Mouse (Mus musculus) thymus, postnatal 25 days (tissue): Measurements from ENCODE around the gene Hsph1.

ENCODE experiments used
- DNase-seq: peaks from one replicate; pipeline ENCODE4 v3.0.0; 2022

The Hsph1 gene

DNA sequence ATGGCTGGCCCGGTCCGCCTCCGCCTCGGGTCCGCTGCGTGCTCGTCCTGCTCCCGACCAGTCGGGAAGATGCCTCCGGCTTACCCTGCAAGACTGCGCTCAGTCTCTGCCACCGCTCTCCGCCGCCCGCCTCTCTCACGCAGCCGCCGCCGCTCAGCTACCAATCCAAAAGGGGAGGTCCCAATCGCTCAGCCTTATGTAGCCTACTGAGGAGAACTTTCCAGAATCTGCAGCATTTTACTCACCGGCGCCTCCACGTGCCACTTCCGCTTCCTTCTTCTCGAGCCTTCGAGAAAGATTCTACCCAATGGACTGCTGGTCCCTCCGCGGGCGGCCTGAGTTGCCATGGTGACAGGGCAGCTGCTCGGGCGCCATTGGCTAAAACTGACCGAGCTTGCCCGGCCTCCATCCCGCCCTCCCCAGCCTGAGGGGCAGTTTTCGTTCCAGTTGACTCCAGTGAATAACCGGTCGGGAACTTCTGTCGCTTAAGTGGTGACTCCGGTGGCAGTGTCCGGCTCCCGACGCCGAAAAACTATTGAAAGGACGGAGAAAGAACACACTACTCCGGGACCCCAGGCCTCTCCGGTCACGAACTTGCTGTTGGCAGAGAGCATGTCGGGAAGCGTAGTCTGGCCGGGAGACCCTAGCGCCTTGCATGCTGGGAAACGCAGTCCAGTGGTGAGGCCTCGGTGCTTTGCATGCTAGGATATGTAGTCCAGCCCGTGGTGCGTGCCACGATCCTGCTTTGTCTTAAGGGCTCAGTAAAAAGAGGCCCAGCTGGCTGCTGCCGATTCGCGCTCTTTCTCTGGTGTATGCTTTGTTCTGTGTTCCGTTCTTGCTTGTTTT is at the start of gene Hsph1:
Gene Hsph1, minus strand, starts transcription at position 302 of the 846 bp plus-strand sequence.
- DNase-seq = peak; percentile 96

DNA sequence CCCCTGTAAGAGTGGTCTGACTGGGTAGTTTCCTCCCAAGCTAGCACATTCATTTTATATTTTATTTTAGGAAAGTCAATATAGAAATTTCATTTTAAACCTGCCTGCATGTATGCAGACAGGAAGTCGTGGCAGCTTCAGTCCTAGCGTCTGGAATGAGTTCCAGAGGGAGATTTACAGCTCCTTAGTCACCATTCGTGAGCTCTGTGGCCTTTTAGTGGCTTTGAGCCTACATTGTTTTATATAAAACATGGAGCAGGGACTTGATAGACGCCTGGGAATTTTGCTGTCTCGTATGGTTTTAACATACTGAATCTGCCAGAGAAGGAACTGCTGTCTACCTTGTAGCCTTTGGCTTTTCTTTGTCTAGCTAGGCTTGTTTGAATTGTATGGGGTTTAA is 44.8 kb upstream of the Hsph1 start:
- DNase-seq = no peak

DNA sequence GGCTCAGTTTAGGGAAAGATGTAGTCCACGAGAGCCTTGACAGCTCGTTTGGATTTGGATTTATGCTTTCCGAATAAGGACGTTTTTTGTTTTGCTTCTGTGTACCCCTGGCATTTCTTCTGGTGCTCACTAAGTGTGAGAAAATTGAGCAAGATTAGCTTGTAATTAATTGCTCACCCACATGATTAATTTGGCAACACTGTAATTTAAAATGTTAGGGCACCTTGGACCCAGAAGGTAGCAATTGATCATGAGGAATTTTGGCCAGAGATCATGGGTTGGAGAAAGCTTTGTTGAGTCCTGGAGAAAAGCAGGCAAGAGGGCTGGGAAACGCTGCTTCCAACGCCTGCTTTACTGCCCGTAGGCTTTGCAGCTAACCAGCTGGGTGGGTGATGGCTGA is 43.7 kb upstream of the Hsph1 start:
- DNase-seq = no peak

DNA sequence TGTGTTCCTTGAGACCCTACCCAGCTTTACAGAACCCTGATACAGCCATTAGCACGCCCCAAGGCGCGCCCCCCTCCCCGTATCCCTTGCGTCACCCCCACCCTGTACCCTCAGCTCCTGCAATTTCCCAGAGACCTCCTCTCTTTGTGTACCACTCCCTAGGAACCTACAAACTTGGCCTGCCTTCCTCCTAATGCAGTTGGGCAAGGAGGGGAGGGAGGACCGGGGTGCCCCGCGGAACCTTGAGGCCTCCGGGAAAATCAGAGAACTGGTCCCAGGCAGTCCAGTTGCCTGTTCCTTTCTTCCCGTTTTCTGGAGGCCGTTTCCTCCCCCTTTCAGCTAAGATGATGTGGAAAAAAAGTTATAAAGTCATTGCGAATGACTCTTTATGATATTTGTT is 43.2 kb upstream of the Hsph1 start:
- no peak for DNase-seq

DNA sequence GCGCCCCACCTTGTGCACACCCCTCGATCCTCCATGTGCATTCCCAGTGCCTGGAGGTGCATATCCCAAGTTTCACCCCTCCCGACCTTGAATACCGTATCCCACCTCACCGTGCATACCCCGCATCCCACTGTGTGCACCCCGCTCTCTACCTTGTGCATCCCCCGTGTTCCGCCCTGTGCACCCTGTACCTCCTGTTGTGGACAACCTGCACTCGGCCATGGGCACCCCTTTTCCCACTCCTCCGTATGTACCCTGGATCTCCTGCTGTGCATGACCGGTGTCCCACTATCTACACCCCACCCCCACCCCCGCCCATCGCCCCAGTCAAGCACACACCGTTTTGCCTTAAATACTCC is 42.8 kb upstream of the Hsph1 start:
- no peak for DNase-seq

DNA sequence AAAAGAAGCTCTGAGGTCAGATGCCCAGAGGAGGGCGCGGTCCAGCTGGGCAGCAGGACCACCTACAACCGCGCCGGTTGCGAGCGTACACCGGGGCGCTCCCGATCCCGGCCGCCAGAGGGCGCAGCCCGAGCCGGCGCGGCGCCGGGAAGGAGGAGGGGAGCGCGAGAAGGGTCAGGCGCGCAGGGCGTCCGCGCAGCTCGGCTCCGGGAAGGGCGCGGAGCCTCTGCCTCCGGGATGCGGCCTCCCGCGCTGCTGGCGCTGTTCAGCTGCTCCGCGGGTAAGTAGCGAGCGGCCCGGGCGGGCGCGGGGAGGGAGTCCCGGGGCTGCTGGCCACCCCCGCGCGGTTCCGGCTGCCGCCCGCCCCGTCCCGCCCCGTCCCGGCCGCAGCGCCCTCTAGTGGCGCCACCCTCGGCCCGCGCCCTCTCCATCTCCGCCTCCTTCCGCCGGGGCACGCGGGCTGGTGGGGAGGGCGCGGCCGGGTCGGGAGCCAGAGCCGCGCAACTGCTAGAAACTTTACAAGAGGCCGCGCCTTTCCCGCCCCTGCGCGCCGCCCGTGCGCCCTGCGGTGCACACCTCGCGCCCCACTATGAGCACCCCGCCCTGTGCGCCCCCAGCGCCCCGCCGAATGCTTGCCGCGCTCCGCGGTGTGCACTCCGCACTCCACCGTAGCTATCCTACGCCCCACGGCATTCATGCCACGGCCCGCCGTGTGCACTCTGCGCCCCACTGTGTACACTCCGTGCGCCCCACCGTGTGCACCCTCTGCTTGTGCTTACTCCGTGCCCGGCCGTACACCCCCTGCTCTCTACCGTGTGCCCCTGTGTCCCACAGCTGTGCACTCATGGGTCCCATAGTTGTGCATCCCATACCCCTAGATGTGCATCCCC is 42.2 kb upstream of the Hsph1 start, which contains the start of gene B3glct:
Gene B3glct, plus strand, starts transcription at position 131 of the 890 bp plus-strand sequence.
- DNase-seq = peak; percentile 92

DNA sequence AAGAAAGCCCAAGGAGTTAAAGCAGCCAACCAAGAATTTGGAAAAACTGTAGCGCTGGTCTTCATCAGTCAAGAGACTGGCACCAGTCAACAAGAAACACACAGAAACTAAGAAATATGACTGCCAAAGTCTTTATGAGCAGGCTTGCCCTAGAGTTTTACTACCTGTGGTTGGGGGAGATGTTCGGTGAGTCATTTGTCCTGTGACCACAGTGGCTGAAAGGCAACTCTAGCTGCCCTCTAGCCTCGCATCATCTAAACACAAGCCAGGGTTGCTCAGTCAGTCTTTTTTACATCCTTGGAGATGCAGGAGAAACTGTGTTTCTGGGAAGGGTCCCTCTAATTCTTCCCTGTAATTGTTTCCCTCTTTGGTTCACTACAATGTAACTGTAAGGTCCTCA is 41.0 kb upstream of the Hsph1 start:
- no peak for DNase-seq

DNA sequence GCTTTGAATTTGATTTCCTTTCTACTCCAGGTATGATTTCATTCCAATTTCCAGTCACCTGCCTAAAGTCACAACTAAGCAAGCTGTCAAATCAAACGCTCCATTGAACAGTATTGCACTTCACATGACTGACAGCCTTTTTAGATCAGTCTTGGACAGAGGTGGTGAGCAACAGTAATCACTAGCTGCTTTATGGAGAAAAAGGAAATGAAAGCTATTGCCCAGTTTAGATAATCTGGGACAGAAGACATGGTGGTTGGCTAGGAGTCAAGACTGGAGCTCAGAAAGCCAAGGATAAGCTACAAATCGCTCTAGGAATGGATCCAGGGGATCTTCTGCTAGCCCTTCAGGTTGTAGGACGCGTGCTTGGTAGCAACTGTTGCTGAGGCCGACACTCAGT is 27.2 kb upstream of the Hsph1 start:
- DNase-seq = no peak

DNA sequence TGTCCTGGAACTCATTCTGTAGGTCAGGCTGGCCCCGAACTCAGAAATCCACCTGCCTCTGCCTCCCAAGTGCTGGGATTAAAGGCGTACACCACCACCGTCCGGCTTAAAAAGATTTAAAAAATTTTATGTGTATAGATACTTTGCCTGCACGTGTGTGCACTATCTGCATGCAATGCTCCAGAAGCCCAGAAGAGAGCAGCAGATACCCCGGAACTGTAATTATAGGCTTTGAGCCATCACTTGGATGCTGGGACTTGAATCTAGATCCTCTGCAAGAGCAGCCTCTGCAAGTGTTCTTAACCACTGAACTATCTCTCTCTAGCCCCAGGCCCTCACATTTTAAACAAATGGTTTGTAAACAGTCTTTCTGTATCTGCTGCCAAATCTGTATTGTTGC is 26.8 kb upstream of the Hsph1 start:
- no peak for DNase-seq

DNA sequence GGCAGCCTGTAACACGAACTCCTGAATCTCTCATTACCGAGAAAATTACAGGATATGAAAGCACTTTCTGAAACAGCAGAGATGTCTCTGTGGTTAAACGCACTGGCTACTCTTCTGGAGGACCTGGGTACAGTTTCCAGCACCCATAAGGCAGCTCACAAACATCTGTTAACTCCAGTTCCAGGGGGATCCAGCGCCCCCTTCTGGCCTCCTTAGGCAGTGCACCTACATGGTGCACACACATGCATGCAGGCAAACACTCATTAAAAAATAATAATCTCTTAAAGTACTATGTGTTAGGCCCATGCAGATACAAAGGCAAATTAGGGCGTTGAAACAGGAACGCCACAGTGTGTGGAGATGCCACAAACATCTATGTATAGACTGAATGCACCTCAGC is 25.3 kb upstream of the Hsph1 start:
- no peak for DNase-seq

DNA sequence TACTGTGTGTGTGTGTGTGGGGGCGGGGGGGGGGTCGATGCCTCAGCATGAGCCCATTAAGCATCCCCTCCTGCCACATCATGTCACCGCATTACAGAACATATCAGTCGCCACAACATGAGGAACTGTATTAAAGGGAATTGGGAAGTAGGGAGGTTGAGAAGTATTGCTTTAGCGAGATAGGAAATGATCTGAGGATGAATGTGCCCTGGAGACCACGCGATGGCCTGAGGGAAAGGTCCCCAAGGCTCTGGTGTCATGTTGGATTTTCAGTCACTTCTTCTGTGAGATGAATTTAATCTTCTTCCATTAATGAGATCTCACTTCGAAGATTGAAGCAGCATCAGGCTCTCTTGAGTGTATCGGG is 23.2 kb upstream of the Hsph1 start:
- no peak for DNase-seq

DNA sequence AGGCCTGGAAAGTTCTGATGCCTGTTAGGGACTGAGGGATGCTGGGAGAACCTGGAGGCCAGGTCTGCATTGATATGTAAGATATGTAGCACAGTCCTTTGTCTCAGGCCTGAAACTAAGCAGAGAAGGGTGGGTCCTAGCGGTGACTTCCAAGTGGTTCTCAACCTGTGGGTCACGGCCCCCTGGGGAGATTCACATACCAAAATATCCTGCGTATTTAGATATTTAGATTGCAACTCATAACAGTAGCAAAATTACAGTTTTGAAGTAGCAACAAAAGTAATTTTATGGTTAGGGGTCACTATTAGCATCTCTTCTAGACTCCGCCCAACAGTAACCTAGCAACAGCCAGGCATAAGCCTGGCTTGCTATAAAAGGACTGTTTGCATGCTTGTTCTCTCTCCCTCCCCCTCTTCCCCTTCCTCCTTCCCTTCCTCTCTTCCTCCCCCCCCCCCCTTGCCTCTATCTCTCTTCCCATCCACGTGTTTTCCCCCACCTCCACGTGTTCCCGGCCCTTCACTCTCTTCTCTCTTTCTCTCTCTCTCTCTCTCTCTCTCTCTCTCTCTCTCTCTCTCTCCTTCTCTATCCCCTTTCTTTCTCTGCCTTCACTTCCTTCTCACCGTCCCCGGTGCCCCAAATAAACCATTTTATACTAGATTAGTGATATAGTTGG is 22.7 kb upstream of the Hsph1 start:
- DNase-seq = no peak

DNA sequence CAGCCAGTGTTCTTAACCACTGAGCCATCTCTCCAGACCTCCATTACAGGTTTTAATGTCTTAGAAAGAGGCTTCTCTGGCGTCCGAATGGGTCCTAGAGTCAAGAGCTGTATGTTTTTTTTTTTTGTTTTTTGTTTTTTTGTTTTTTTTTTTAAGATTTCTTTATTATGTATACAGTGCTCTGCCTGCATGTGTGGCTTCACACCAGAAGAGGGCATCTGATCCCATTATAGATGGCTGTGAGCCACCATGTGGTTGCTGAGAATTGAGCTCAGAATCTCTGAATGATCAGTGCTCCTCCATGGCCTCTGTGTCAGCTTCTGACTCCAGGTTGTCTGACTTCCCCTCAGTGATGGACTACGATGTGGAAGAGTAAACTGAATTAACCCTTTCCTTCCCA is 21.8 kb upstream of the Hsph1 start:
- no peak for DNase-seq

DNA sequence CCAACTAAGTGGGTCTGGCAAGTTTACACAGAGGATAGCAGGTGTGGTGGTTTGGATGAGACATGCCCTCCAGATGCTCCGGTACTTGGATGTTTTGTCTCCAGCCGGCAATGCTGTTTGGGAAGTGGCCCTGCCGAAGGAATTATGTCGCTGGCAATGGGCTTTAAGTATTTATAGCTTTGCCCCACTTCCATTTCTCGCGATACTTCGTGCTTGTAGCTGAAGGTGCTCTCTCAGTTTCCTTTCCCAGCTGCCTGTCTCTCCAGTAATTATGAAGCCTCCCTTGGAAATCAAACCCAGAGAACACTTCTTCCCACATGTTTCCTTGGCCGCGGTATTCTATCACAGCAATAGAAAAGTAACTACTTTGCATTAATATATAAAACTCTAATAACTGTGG is 19.5 kb upstream of the Hsph1 start:
- no peak for DNase-seq

DNA sequence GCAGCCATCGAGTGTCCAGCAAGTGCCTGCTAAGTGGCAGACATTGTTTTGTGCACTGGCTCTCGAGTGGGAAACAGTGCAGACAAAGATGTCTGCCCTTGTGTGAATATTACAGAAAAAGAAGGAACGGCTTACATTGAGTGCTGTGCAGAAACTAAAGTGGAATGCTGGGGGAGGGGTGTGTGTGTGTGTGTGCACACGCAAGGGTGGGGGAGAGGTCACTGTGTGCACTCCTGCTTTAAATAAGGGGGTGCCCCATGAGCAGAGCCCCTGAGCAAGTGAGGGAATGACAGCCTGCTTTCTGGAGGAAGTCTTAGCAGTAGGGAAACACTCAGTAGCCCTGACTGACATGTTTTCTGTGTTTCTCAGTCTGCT is 14.0 kb upstream of the Hsph1 start:
- DNase-seq = no peak

DNA sequence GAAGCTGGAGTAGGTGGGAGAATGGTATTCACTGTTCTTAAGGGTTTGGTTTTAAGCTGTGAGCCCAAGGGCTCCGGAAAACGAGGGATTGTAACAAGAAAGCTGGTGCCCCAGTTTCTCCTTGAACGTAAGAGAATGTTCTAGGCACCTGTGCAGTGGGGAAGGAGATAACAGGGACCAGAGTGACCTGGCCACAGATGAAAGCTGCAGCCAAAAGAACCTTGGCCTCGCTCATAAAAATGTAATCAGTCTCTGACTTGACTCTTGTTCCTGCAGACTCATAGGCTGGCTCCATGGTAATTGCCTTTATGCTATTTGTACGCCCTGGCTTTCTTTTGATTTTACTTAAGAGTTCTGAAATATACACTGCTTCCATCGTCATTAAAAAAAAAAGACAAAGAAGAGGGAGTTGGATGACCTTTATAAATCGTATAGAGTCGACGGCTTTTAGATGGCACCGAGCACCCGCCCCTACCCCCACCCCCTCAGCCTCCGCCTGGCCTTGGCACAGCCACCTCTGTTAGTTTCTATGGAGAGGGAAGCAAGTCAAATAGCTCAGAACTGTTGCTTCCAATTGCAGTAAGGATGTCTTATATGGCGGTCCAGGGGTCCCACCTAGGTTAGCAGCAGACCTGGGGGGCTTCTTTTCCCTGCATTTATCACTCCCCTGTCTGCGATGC is 13.5 kb upstream of the Hsph1 start:
- no peak for DNase-seq

DNA sequence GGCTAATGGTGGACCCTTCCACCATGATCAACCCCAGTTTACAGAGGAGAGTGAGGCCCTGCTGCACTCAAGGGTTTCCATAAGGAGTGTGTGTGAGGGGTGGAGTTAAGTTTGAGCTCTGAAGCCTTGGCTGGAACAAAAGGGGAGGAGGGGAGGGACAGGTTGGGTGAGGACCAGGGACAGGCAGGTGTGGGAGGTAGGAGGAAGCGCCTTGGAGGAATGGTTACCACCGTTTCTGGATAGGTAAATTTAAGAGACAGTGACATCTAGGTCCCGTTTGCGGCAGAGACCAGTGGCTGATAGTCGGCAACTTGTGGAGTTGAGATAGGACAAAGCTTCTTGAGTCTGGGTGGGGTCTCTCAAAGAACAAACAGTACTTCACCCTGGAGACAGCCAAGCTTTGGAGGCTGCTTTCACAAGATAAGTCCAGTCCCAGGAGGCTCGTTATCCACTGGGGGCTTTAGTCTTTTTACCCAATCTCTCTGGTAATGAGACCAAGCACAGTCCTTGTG is 12.8 kb upstream of the Hsph1 start:
- no peak for DNase-seq

DNA sequence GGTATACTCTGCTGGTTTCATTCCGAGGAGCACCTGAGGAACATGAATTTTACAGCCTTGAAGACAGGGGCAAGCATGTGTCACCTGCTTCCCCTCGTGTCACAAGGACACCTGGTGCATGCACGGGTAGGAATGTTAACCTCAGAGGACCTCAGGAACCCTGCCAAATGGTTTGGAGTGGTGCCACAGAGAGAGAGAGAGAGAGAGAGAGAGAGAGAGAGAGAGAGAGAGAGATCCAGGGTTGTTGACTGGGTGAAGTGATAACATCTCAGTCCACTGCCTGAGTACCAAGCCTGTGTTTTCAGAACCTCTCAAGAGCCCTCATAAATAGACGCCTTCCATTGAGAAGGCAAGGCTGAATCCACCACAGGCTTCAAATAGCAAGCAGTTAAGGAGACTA is 12.0 kb upstream of the Hsph1 start:
- DNase-seq = no peak

DNA sequence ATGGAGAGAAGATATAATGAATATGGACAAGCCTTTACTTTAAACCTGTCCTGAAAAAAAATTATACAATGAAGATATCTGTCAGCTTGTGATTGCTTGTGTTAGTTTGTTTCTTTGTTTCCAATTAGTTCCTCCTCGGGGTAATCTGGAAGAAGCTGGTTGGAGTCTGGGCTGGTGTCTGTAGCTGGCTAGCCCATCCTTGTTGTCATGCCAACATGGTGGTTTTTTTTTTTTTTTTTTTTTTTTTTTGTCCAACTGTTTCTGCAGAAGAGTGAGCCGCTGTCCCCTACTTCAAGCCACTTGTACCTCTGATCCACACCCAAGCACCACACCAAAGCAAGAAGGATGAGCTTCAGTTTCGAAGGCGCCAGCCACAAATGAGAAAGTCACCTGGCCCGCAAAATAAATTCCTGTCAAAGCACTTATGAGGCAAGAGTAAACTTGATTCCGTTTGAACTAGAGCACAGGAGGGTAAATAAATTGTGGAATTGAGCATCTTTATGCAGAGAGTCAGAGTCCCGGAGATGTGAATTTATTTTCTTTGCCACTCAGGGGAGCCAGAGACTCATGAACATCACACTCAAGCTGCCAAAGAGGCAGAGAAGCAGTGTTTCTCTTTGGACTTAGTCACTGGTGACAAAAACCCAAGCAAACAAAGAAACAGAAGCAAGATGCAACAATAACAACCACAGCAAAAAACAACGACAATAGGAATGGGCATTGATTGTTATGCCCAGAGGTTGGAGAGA is 11.4 kb upstream of the Hsph1 start:
- DNase-seq = no peak

DNA sequence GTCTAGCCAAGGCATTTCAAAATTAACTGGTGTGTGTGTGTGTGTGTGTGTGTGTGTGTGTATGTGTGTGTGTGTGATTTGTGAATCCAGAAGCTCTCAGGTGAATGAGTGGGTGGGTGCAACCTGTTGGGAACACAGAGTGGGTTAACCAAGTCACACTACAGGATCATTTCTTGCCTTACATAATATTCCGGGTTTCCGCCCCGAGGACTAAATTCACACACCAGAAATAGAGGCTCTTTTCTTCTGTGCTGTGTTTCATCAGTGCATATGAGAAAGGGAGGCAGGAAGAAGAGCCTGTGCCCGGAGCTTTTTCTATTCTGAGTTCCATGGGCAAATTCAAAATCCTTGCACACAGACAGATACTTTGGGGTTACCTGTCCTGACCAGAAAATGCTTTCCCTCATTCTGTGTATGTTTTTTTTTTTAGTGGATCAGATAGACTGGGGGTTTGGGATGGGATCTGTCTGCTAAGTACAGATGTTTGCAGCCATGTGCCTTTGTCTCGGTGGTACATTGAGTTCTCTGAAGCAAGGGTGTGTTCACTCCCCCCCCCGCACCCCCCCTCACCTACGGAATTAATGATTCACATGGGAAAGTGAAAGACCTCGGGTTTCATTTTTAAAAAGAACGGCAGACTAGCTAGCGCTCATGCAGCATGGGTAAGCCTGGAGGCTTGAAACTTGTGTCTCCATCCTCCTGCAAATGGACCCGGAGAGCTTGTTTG is 6.8 kb upstream of the Hsph1 start:
- DNase-seq = no peak

DNA sequence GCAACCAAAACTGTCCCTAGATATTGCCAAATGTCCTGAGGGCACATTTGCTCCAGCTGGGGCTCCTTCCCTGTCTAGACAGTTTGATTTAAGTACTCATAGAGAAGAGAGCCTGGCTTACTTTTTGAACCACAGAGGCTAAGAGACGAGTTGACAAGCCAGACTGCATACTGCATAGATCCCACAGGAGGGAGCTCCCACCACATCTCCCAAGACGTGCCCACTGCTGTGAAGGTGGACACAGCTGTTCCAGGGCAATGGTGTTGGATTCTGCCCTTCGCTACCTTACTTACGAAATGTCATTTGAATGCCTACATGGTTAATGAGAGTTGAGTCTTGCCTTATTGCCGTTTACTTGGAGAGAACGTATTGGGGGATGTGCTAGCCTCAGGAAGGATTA is 6.2 kb upstream of the Hsph1 start:
- DNase-seq = no peak
